Mouse (Mus musculus) Patski (cell line): ENCODE results near the gene A630001G21Rik. TPM values are rescaled to one million over a fixed set of nuclear protein-coding genes. Genes with fewer than 3 reads are reported as not detected.

Experiments used
- ATAC-seq: fragments of 100-300 bp; one replicate; pipeline ENCODE4 v1.8.0; 2021
- CTCF ChIA-PET: fragments of 350-600 bp; sonication (Branson Sonifier 250); formaldehyde crosslinking; loops from one replicate; lab custom pipeline; 2022; ENCODE audit warnings: inconsistent platforms; lab: Charles Lee
- POLR2A ChIA-PET: fragments of 350-600 bp; sonication (Branson Sonifier 250); formaldehyde crosslinking; loops from one replicate; lab custom pipeline; 2022; ENCODE audit warnings: antibody characterized with exemption, inconsistent platforms; lab: Charles Lee
- DNase-seq: peaks from one replicate; pipeline ENCODE4 v3.0.0-alpha.2; 2011; ENCODE audit warnings: low read depth, low spot score
- H3K27me3 ChIP-seq: fragments of 371-371 bp; one replicate; pipeline ENCODE4 v1.5.1; 2021
- CTCF ChIP-seq: fragments of 100-300 bp; IDR thresholded peaks from one replicate; pipeline ENCODE4 v1.5.1; 2021
- in situ Hi-C: fragments of 300-500 bp; cut with MboI; formaldehyde crosslinking; loops from 3 replicates; pipeline ENCODE4 v1.11.1; 2018; ENCODE audit warnings: low pct_unique_long_range_greater_than_20kb, mixed read lengths
- polyA plus RNA-seq: library from polyadenylated mRNA; unstranded; gene quantifications from one replicate; pipeline ENCODE4 v1.2.3, GENCODE M21; 2021

The A630001G21Rik gene
- polyA plus RNA-seq, 1 experiment from 2014 or later: 0.36 TPM

DNA sequence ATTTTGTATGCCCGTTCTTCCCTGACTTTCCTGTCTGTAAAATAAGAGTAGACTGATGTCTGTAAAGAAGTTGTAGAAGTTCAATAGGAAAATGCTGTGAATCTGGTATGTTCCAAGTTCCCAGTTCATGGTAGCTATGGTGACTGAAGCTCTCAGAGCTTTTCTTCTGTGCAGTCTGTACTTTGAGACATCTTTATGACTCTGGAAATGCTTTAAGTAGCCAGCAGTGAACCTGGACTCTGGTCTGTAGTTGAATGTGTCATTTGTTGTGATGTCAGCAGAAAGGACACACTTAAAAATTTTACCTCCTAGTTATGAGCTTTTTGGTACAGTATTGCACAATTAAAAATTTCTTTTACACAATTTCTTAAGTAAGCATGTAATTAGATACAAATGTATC, 24.1 kb upstream of the A630001G21Rik start:
- no peak for TF ChIP-seq CTCF
- in situ Hi-C loops: no loop called here
- ATAC-seq (no peak), DNase-seq (no peak)
- no peaks in the 10 kb centered on the region for H3K27me3 ChIP-seq
- POLR2A ChIA-PET: interaction anchor here (0.6 kb wide), 1 partner anchor 43 kb away, joined by 3 read pairs; no protein-coding TSS in a partner anchor
- CTCF ChIA-PET: interaction anchor here (1.2 to 2.2 kb wide), 2 partner anchors 9 to 39 kb away, joined by 3 to 12 read pairs; partner anchors contain the start of gene Cab39

DNA sequence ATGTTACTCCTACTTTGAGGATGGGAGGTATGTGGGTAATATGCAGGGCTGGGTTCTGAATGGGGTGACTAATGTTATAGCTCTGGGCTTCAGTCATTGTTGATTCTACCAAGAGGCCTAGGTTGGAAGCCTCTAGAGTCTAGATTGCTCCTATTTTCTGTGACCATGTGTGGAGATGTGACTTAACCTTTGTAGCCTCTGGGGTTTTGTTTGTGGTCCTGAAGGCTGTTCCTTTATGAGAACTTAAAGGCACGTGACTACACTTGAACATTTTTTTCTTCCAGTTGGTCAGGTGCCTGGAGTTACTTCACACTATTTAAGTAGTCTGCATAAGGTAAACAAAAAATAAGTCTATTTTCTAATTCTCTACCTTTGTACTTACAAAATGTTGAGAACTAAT, 21.3 kb upstream of the A630001G21Rik start:
- ChIA-PET CTCF (interaction anchor here (0.8 to 0.9 kb wide), 2 partner anchors 42 to 241 kb away, joined by 3 read pairs; no protein-coding TSS in a partner anchor), POLR2A (no interaction called here)
- DNase-seq (no peak), ATAC-seq (peak; percentile 44)
- in situ Hi-C loops: loop anchor here (5.0 kb wide), 1 partner anchor 38 kb away; no protein-coding TSS in a partner anchor
- TF ChIP-seq CTCF: no peak
- no peaks in the 10 kb centered on the region for H3K27me3 ChIP-seq

DNA sequence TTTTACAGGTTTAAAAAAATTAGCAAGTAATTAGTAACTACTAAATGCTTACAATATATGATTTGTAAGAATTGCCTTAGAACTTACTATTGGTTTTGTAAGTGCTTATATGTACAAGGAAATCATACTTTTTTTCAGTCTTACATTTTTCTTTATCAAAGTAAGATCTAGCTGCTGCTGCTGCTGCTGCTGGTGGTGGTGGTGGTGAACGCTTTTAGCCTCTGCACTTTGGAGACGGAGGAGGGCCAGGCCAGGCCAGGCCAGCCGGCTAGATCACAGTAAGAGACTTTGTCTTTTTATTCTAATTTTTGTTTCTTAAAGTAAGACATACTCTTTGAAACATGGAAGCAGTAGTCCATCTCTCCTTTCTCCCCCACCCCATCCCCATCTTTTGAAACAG, 16.8 kb upstream of the A630001G21Rik start:
- in situ Hi-C loops: loop anchor here (5.0 kb wide), 1 partner anchor 42 kb away; no protein-coding TSS in a partner anchor
- TF ChIP-seq CTCF: no peak
- no peaks in the 10 kb centered on the region for H3K27me3 ChIP-seq
- DNase-seq: no peak
- CTCF ChIA-PET: interaction anchor here (0.6 to 3.0 kb wide), 5 partner anchors 8 to 59 kb away, joined by 3 to 13 read pairs (median 5); no protein-coding TSS in a partner anchor
- no peak for ATAC-seq
- POLR2A ChIA-PET: no interaction called here

DNA sequence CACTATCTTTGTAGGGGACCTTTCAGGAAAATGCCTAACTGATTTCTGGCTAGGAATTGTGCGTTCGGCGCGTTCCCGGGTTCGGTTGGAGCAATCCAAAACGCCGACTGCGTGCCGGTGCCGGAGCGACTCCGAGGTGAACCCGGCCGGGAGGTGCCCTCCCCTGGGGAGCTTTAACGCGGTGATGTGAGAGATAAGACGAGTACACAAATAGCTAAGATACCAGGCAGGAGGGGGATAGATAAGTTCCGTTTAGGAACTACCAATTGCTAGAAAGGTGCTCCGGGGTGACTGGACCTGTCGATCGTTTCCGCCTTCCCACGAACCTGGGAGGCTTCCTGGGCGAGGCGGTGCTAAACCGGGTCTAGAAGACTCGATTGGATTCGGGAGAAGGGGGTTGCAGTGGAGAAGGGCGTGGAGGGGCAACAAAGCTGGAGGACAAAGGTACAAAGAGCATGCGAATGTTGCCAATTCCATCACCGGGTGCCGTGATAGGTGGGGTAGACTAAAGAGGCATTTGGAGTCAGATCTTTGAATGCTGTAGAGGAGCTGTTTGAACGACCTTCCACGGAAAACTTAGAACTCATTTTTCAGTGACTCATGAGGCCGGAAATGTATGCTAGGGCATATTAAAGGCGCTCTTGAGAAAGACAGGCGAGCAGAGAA, 15.8 kb upstream of the A630001G21Rik start:
- peak; percentile 55 for ATAC-seq
- in situ Hi-C loops: no loop called here

DNA sequence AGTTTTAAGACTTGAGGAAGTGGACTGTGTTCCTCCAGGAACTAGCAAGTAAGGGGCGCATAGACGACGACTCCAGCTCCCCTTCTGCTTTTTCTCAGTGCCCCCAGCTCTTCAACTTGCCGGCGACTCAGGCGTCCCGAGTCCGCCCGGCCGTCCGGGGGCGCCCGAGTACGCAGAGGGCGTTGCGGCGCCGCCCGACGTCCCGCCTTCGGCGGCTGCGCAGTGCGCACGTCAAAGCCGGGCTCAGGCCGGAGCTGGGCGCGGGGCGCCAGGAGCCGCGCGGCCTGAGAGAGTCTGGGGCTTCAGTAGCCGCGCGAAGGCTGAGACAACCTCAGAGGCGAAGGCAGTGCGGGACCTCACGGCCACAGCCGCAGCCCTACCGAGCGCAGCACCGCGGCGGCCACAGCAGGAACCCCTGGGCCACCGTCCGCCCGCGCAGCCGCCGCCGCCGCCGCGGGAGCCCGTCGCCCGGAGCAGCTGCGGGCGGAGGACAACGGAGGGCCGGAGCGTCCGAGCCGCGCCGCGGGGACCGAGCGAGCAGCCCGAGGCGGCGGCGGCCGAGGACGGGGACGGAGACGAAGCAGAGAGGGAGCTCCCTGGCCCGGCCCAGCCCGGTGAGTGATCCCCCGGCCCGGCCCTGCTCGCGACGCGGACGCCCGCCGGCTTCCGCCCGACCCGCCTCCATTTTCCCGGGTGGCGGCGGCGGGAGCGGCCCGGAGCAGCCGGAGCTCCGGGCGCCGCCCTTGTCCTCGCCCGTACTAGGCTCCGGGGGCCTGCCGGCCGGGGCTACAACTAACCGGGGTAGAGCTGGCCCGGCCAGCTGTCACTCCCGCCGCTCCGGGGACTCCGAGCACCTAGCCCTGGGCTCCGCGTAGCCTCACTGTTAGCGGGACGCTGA, 15.0 kb upstream of the A630001G21Rik start, which contains the start of gene Cab39:
TSS of gene Cab39 (plus strand) at position 234 of the 898 bp plus-strand sequence.
- DNase-seq (peak; percentile 31), ATAC-seq (peak; percentile 92)
- peaks cover 7% of the 10 kb centered on the region for H3K27me3 ChIP-seq
- in situ Hi-C loops: no loop called here
- no peak for TF ChIP-seq CTCF
- POLR2A ChIA-PET: interaction anchor here (1.3 to 1.4 kb wide), 2 partner anchors 50 to 57 kb away, joined by 3 read pairs; no protein-coding TSS in a partner anchor
- CTCF ChIA-PET: interaction anchor here (0.6 to 3.0 kb wide), 16 partner anchors 9 to 213 kb away, joined by 3 to 13 read pairs (median 4); no protein-coding TSS in a partner anchor

More for the DNA sequence above, 15.8 kb upstream of the A630001G21Rik start:
- POLR2A ChIA-PET: interaction anchor here (0.8 to 1.4 kb wide), 3 partner anchors 23 to 57 kb away, joined by 3 read pairs; no protein-coding TSS in a partner anchor
- no peak for TF ChIP-seq CTCF
- CTCF ChIA-PET: interaction anchor here (0.8 to 3.0 kb wide), 9 partner anchors 9 to 59 kb away, joined by 3 to 13 read pairs (median 5); no protein-coding TSS in a partner anchor
- DNase-seq: no peak
- peaks cover 3% of the 10 kb centered on the region for H3K27me3 ChIP-seq

DNA sequence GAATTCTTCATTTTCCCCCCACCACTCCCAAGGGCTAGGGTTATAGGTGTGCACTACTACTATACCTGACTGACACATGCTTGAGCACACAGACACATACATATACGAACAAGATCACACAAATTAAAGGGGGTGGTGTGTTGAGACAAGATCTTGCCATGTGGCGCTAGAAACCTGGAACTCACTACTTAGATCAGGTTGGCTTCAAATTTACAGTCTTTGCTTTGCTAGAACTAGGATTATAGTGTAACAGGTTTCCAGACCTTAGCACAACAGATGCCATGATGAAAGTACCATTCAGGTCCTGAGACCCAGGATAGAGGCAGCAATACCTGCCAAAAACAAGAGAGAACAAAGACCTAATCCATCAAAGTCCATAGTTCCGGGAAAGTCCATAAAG, 13.0 kb upstream of the A630001G21Rik start:
- CTCF ChIA-PET: no interaction called here
- TF ChIP-seq CTCF: no peak

DNA sequence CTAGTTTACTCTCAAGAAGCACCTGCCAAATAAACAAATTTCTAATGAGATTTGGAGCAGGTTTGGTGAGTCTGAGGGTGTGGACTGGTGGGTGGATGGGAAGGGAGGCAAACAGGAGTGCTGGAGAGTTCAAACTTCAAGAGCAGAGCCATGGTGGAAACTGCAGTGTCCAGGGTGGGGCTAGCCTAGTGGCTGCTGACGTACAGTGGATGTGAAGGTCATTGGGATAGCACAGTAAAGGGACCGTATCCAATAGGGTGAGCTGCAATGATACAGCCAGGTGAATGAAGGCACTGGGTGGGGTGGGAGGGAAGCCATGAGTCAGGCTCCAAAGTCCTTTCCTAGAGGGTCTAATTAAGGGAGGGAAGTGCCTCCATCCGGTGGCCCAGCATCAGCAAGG, 12.1 kb upstream of the A630001G21Rik start:
- CTCF ChIA-PET: no interaction called here
- TF ChIP-seq CTCF: no peak
- ATAC-seq (no peak), DNase-seq (no peak)
- POLR2A ChIA-PET: no interaction called here
- H3K27me3 ChIP-seq: peaks cover 25% of the 10 kb centered on the region
- in situ Hi-C loops: no loop called here

More for the DNA sequence above, 13.0 kb upstream of the A630001G21Rik start:
- peaks cover 16% of the 10 kb centered on the region for H3K27me3 ChIP-seq
- in situ Hi-C loops: no loop called here
- no peak for DNase-seq
- ATAC-seq: no peak
- POLR2A ChIA-PET: interaction anchor here (0.6 kb wide), 1 partner anchor 30 kb away, joined by 3 read pairs; no protein-coding TSS in a partner anchor

DNA sequence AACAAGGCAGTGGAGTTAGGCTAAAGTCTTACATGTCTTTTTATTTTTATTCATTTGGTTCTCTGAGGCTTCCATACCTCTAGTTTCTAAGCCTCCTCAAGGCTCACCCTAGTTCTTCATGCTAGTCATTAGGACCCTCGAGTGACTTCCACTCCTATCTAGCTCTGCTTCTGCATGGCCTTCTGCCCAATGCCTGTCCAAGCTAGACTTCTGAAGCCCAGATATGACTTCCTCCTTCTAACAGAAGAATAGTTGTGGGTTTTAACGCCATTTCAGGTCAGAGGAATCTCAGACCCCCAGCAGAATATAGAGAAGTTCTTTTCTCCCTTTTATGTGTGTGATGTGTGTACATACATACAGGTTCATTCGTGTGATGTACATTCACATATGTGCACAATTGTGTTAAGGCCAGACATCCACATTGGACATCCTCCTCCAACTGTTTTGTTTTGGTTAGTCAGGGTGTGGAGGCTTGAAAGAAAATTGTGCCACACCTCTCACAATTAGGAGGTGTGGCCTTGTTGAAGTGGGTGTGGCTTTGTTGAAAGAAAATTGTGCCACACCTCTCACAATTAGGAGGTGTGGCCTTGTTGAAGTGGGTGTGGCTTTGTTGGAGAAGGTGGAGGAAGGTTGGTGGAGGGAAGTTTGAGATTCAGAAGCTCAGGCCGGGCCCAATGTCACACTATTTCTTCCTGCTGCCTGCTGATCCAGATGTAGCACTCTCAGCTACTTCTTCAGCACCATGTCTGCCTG, 1.2 kb upstream of the A630001G21Rik start:
- in situ Hi-C loops: no loop called here
- CTCF ChIA-PET: no interaction called here
- POLR2A ChIA-PET: no interaction called here

DNA sequence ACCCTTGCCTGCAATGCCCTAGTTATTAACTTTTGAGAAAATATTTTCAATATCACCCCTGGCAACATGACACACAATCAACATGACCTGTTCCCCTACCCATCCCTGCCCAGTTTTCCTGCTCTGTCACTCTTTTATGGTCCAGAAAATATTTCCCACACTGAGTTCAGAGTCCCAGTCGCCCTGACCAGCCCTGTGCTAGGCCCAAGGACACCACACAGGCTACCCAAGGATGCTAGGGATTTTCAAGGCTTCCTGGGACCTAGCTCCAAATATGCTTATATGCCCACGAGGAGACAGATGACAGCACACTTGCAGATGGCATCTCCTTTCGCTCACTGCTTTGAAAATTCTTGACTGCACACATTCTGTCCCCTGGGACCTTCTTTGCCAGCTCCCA, 569 bp upstream of the A630001G21Rik start:
- ATAC-seq (no peak), DNase-seq (no peak)
- POLR2A ChIA-PET: no interaction called here
- TF ChIP-seq CTCF: no peak
- in situ Hi-C loops: no loop called here
- peaks cover 13% of the 10 kb centered on the region for H3K27me3 ChIP-seq
- CTCF ChIA-PET: no interaction called here

More for the DNA sequence above, 1.2 kb upstream of the A630001G21Rik start:
- ATAC-seq: no peak
- no peak for TF ChIP-seq CTCF
- DNase-seq: no peak
- H3K27me3 ChIP-seq: peaks cover 10% of the 10 kb centered on the region
